Mouse (Mus musculus) left cerebral cortex, adult 2 months (tissue): ENCODE results near the gene Plcg2. TPM values are rescaled to one million over a fixed set of nuclear protein-coding genes. Genes with fewer than 3 reads are reported as not detected.

Experiments used
- DNase-seq, 2 experiments: peaks; one replicate each; pipeline ENCODE4 v3.0.0; 2021 to 2022; ENCODE audit warnings: low spot score in 2 of 2, mixed read lengths in 1 of 2; ENCODE audit errors: extremely low spot score in 1 of 2
- H3K27ac ChIP-seq: fragments of 200-600 bp; 2 replicates; pipeline ENCODE4 v1.8.1; 2022
- H3K4me3 ChIP-seq: fragments of 200-600 bp; 2 replicates; pipeline ENCODE4 v1.8.1; 2022
- CTCF ChIP-seq: fragments of 200-600 bp; IDR thresholded peaks from 2 replicates; pipeline ENCODE4 v1.8.1; 2022; ENCODE audit warnings: antibody characterized with exemption, mild to moderate bottlenecking, moderate library complexity
- intact Hi-C: fragments of 180-260 bp; cut with DNase I; formaldehyde crosslinking; loops from one replicate; pipeline ENCODE4 v1.15.1; 2025
- total RNA-seq, 2 experiments: library from RNA; stranded (reverse); gene quantifications; 2 replicates each; pipeline ENCODE4 v1.2.3; 2021

Plcg2 gene
- total RNA-seq, 2 experiments from 2014 or later: 2.4 to 2.9 TPM

DNA sequence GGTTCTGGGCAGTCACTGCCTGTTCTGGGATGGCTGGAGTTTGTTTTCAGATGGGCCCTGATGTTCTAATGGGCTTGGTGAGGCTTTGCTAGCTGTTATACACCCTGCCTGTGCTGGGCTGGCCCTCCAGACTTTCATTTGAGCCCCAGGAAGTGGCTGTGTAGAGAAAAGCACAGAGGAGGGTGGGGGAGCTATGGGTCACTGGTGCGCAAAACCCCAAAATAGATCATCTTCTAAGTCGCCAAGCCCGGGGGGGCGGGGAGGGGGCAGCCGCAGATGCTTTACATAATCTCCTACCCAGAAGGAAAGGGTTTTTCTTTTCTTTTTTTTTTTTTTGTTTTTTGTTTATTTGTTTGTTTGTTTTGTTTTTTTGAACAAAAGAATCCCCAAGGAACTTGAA lies 29.9 kb downstream of the Plcg2 start:
- Histone ChIP-seq H3K27ac (no peak overlapping the region), H3K4me3 (no peak overlapping the region)
- intact Hi-C loops: no loop called here
- no peak for DNase-seq
- TF ChIP-seq CTCF: no peak

GRCm38 (mm10) chr8:117529177-117529576 lies 31.1 kb downstream of the Plcg2 start:
- intact Hi-C loops: no loop called here
- H3K27ac ChIP-seq: no peak overlapping the region
- TF ChIP-seq CTCF: no peak
- no peak for DNase-seq
- H3K4me3 ChIP-seq: no peak overlapping the region

DNA sequence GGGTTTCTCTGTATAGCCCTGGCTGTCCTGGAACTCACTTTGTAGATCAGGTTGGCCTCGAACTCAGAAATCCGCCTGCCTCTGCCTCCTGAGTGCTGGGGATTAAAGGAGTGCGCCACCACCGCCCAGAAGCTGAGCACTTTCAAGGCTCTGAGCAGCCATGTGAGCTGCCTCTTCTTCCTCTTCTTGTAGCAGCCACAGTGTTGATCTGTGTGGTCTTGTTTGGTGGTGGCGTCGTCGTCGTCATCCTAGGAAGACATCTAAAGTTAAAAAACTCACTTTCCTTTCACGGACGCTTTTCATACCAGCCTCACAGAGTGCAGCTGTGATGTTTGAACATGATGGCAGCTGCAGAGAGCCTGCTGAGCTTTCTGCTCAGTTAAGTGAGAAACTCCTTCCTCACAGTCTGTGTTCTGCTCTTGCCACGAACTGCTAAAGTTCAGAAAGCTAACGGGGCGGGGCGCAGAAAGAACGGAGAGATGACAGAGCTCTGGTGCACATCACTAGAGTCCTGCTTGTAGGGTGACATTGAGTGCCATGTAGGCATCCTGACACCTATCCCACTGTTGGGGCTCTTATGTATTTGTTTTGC lies 34.4 kb downstream of the Plcg2 start:
- Histone ChIP-seq H3K4me3 (no peak overlapping the region), H3K27ac (no peak overlapping the region)
- intact Hi-C loops: no loop called here
- no peak for TF ChIP-seq CTCF
- no peak for DNase-seq

- no peak for TF ChIP-seq CTCF
- no peak overlapping the region for H3K4me3 ChIP-seq
- no peak for DNase-seq
- H3K27ac ChIP-seq: no peak overlapping the region
- intact Hi-C loops: no loop called here
Observed at GRCm38 (mm10) chr8:117536862-117537261, 38.8 kb downstream of the Plcg2 start.

DNA sequence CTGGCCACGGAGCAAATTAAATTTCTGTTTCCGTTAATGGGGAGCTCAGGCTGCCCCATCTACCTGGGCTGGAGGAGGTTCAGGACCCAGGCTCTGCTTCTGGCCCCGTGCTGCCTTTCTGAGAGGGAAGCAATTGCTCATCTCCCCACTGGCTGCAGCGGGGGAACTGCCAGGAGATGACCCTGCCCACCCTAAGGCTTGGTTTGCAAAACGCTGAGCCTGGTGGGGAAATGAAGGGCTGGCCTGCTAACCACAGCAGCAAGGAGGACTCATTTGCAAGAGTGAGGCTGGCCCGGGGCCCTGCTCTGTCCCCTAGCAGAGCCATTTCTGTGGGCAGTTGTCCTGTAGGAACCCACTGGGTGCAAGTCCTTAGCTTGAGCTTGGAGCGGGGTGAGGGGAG lies 39.7 kb downstream of the Plcg2 start:
- no peak for TF ChIP-seq CTCF
- no peak for DNase-seq
- H3K4me3 ChIP-seq: no peak overlapping the region
- intact Hi-C loops: no loop called here
- no peak overlapping the region for H3K27ac ChIP-seq

DNA sequence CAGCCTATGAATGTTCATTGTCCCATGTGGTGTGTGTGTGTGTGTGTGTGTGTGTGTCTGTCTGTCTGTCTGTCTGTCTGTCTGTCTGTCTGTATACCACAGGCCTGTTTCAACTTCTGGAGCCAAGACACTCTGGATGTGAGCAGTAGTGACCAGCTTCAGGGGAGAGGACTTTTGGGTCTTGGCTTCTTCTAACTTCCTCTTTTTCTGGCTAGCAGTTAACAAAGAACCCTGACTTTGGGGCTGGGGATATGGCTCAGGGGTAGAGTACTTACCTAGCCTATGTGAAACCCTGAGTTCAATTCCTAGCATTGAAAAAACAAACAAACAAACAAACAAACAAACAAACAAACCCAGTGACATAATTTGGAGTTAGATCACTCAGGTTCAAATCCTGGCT lies 44.9 kb downstream of the Plcg2 start:
- intact Hi-C loops: no loop called here
- no peak for DNase-seq
- Histone ChIP-seq H3K4me3 (no peak overlapping the region), H3K27ac (no peak overlapping the region)
- TF ChIP-seq CTCF: no peak

- no peak for TF ChIP-seq CTCF
- DNase-seq: no peak
- intact Hi-C loops: no loop called here
- no peak overlapping the region for H3K27ac ChIP-seq
- no peak overlapping the region for H3K4me3 ChIP-seq
Observed at GRCm38 (mm10) chr8:117543789-117544188, 45.7 kb downstream of the Plcg2 start.

DNA sequence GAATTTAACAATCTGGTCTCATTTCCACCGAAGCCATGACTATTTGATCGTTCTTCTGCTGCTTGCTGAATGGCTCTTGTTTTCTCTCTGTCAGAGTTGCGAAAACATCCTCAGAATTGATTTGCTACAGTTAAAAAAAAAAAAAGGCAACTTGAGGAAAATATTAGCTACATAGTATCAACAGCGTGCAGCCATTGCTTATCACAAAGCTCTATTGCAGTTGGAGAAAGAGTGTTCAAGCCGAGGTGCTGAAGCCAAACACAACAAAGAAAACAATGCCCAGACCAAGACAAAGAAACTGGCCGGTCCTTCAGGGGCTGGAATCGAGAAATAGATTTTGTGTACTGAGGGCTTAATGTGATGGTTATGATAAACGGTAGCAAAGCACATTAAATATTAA lies 47.0 kb downstream of the Plcg2 start:
- Histone ChIP-seq H3K4me3 (no peak overlapping the region), H3K27ac (no peak overlapping the region)
- no peak for TF ChIP-seq CTCF
- intact Hi-C loops: no loop called here
- no peak for DNase-seq

GRCm38 (mm10) chr8:117546386-117546785 lies 48.3 kb downstream of the Plcg2 start:
- intact Hi-C loops: no loop called here
- no peak overlapping the region for H3K4me3 ChIP-seq
- H3K27ac ChIP-seq: no peak overlapping the region
- no peak for TF ChIP-seq CTCF
- DNase-seq: no peak

DNA sequence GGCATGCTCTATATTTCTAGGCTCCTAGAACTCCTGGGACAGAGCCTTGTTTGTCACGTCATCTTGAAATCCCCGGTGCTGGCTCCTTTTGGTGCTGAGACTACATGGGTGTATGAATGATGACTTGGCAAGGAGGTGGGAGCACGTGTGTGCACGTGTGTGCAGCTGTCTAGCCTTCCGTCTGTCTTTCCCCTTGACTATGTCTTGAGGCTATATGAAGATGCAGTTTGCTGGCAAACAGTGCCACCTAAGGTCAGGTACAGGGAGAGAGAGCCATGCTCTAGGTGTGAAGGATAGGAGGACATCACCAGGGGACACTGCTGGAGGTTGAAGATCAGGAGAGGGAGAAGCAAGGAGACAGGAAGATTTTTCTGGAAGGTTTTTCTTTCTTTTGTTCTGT lies 49.9 kb downstream of the Plcg2 start:
- intact Hi-C loops: no loop called here
- Histone ChIP-seq H3K27ac (no peak overlapping the region), H3K4me3 (no peak overlapping the region)
- DNase-seq: no peak
- TF ChIP-seq CTCF: no peak

- intact Hi-C loops: no loop called here
- H3K4me3 ChIP-seq: no peak overlapping the region
- no peak for TF ChIP-seq CTCF
- no peak overlapping the region for H3K27ac ChIP-seq
- DNase-seq: no peak
Observed at GRCm38 (mm10) chr8:117548453-117548852, 50.4 kb downstream of the Plcg2 start.

DNA sequence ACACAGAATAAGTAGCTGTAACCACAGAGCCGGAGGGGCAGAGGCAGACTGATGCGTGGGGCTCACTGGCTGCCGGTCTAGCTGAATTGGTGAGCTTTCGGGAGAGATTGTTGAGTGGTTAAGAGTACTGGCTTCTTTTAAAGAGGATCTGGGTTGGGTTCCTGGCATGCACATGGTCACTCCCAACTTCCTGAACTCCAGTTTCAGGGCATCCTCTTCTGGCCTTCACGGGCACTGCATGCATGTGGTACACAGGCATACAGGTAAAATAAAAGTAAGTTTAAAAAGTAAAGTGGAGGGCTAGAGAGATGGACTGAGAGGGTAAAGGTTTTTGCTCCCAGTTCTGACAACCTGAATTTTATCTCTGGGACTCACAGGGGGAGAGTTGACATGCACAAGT lies 52.4 kb downstream of the Plcg2 start:
- no peak for DNase-seq
- intact Hi-C loops: no loop called here
- Histone ChIP-seq H3K4me3 (no peak overlapping the region), H3K27ac (no peak overlapping the region)
- peak; percentile 8; the same call in 1 of the 2 replicates for TF ChIP-seq CTCF

DNA sequence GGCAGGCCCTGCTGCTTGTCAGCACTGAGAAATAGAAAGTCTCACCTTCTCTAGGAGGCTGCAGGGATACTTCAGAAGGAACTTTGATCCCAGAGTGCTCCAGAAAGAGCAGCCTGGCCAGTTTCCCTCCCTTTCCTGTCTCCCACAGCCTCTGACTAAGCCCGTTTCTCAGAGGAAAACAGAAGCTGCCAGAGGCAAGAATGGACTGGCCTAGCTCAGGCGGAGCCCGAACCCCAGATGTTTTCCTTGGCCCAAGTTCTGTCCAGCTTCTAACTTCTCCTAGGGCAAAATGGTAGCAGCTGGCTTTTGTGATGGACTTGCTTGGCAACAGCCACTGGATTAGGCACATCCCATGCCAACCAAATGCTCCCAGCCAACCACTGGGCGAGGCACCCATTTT lies 62.9 kb downstream of the Plcg2 start:
- no peak for TF ChIP-seq CTCF
- intact Hi-C loops: no loop called here

More for the DNA sequence above, 62.9 kb downstream of the Plcg2 start:
- Histone ChIP-seq H3K27ac (no peak overlapping the region), H3K4me3 (no peak overlapping the region)
- no peak for DNase-seq
